Mouse (Mus musculus) cortical plate, adult 2 months (tissue): ENCODE measurements around the gene Ttll9. TPM values are rescaled to one million over a fixed set of nuclear protein-coding genes. Genes with fewer than 3 reads are reported as not detected.

ENCODE experiments used
- H3K27ac ChIP-seq: fragments of 200-500 bp; 2 replicates; pipeline ENCODE4 v1.5.1; 2012; ENCODE audit warnings: low read length, control low read depth, inconsistent platforms; ENCODE audit not compliant: insufficient read depth
- H3K4me1 ChIP-seq: fragments of 200-500 bp; 2 replicates; pipeline ENCODE4 v1.6.1; 2011; ENCODE audit warnings: low read length; ENCODE audit not compliant: control insufficient read depth, insufficient read depth
- H3K4me3 ChIP-seq: fragments of 200-500 bp; 2 replicates; pipeline ENCODE4 v1.5.1; 2011; ENCODE audit warnings: mild to moderate bottlenecking, low read length, control low read depth; ENCODE audit not compliant: insufficient read depth
- CTCF ChIP-seq: fragments of 200-500 bp; IDR thresholded peaks from 2 replicates; pipeline ENCODE4 v1.5.1; 2011; ENCODE audit warnings: mild to moderate bottlenecking, control low read depth, low read length; ENCODE audit not compliant: insufficient read depth; ENCODE audit errors: extremely low read depth
- POLR2A ChIP-seq: fragments of 200-500 bp; IDR thresholded peaks from 2 replicates; pipeline ENCODE4 v1.6.1; 2011; ENCODE audit warnings: mild to moderate bottlenecking, low read length, control low read depth; ENCODE audit not compliant: insufficient read depth; ENCODE audit errors: extremely low read depth
- polyA plus RNA-seq: library from polyadenylated mRNA; depleted of rRNA; stranded (reverse); fragments of >200 nt; gene quantifications from 2 replicates; pipeline ENCODE4 v1.2.3, GENCODE M21; 2012

The Ttll9 gene
- polyA plus RNA-seq, 1 experiment: 1.7 TPM

DNA sequence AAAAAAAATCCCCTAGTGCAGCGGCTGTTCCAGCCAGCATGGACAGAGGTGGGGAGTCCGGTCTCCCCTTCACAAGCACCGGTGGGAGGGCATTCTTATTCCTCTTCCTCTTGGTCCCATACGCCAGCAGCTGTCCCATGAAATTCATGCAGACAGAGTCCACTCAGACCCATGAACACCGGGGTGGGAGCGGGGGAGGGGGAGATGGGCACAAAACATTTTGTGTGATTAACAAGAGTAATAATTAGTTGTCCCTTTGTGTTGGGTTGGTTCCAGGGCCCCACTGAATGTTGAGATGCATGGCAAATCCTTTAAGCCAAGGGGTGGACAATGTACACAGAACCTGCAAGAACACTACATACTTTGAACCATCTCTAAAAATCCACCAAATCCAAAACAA is 21.2 kb upstream of the Ttll9 start:
- Histone ChIP-seq H3K4me1 (no peaks in the 10 kb centered on the region), H3K27ac (no peak overlapping the region), H3K4me3 (no peak overlapping the region)
- TF ChIP-seq CTCF (no peak), POLR2A (no peak)

DNA sequence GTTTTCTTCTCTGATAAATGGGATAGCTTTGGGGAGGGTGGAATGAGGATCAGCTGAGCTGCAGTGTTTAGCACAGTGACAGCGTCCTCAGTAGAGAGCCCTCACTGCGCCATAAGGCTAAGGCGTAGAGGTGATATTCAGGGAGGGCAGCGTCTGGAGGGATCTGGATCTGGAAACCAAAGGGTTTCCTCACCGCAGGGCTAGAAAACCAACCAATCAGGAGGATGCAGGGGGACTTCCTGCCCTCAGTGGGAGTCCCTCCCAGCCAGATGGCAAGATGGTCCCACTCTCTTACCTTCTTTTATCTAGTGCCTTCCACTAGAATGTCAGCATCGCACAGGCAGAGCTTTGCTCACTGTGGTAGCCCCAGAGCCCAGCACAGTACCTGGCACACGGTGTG is 20.5 kb upstream of the Ttll9 start:
- no peak for TF ChIP-seq POLR2A
- no peak for TF ChIP-seq CTCF
- no peak overlapping the region for H3K27ac ChIP-seq
- no peaks in the 10 kb centered on the region for H3K4me1 ChIP-seq
- H3K4me3 ChIP-seq: no peak overlapping the region

DNA sequence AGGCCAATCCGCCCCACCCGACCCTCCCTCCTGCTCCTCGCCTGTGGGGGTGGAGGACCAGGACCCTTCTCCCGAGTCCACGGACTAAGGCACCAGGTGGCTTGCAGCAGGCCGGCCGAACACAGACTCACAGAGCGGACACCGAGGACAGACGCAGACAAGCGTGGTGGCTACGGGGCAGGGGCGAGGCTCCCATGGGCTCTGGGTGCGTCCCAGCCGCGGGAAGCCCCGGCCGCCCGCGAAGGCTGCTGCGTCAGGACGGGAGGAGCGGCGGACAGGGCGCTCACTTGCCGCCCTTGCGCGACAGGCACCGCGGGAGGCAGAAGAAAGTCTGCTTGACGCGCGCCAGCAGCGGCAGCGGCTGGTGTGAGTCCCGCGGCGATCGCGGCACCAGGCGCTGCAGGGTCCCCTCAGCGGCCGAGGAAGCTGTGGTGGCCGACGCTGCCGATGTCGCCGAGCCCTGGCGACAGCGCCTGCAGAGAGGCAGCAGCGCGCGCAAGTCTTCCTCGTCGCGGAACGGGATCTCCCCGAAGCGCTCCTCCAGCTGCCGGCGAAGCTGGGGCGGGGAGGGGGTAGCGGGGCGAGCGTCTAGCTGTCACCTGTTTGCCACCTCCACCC is 19.3 kb upstream of the Ttll9 start:
- no peaks in the 10 kb centered on the region for H3K4me1 ChIP-seq
- H3K4me3 ChIP-seq: peak overlapping the region; percentile 24; the same call in 1 of the 2 replicates
- no peak overlapping the region for H3K27ac ChIP-seq
- TF ChIP-seq POLR2A (no peak), CTCF (no peak)

DNA sequence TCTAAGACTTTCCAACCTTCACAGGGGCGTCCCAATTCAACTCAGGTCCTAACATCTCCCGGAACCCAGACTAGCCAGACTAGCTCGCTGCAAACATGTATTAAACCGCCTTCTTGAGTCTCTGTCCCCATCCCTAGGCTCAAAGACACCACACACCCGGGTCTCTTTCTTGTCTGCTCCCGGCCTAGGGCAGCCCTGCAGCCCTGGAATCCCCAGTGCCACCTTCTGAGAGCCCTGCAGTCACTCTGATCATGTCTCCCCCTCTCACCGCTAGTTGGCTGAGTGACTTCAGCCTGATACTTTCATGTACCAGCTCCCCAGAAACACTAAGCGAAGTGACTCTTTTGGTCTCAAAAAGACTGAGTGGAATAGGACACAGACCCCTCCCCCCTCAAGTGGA is 18.7 kb upstream of the Ttll9 start:
- Histone ChIP-seq H3K4me3 (peak overlapping the region; percentile 24; the same call in 1 of the 2 replicates), H3K27ac (no peak overlapping the region), H3K4me1 (no peaks in the 10 kb centered on the region)
- TF ChIP-seq POLR2A: no peak

DNA sequence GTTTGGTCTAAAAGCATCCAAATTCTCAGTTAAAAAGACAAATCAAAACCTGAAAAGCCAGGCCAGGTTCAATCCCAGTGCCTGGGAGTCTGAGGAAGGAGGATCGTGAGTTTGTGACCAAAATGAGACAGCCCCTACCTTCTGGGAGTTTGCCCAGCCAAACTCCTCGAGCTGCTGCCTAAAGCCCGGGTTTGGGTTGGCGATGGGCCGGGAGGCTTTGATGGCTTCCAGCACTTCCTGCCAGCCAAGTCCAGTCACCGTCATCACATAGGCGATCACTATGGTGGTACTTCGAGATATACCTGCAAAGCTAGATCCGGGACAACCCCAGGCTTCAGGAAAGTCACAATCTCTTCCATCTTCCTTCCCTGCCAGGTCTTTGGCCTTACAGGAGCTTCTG is 18.3 kb upstream of the Ttll9 start:
- no peaks in the 10 kb centered on the region for H3K4me1 ChIP-seq
- H3K4me3 ChIP-seq: no peak overlapping the region
- TF ChIP-seq POLR2A: no peak
- H3K27ac ChIP-seq: no peak overlapping the region

DNA sequence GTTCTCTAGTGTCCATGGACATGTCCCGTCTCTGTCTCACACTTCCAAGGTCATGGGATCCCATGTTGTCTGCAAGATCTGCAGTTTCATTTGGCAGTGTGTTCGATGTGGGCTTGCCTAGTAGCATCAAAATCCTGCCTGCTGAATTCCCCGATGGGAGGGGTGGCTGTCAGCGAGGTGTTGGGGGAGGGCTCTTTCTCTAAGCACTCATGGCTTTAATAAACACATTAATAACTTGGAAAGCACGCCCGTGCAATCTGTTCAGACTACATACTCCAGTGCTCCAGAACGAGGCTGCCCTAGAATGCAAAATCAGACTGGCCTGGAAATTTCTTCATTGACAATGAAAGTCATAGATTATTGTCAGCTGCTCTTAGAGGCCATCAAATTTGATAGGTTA is 15.2 kb upstream of the Ttll9 start:
- Histone ChIP-seq H3K4me1 (no peaks in the 10 kb centered on the region), H3K4me3 (no peak overlapping the region), H3K27ac (no peak overlapping the region)
- no peak for TF ChIP-seq POLR2A
- TF ChIP-seq CTCF: no peak

DNA sequence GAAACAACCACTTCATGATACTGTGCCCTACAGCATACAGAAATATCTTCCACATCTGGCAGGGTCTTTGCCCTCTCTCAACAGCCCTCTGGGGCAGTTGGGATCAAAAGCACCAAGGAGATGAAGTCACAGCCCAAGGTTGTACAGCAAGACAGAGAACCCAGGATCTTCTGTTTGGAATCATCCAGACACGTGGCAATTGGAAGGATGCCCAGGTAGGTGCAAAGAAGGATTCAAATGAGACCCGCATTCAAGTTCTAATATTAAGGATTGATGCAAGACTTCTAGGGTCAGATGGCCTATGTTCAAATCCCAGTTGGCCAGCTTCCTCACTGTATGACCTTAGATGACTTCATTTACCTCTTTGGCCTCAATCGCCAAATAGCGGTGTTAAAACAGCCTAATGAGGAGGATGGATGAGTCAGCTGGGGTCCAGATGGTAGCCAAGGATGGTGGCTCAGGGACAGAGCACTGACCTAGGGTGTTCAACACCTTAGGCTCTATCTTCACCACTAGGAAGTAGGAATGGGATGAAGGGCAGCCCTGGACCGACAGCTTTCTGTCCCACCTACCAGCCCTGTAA is 13.8 kb upstream of the Ttll9 start:
- H3K27ac ChIP-seq: no peak overlapping the region
- no peak overlapping the region for H3K4me3 ChIP-seq
- TF ChIP-seq CTCF (no peak), POLR2A (no peak)
- H3K4me1 ChIP-seq: no peaks in the 10 kb centered on the region

DNA sequence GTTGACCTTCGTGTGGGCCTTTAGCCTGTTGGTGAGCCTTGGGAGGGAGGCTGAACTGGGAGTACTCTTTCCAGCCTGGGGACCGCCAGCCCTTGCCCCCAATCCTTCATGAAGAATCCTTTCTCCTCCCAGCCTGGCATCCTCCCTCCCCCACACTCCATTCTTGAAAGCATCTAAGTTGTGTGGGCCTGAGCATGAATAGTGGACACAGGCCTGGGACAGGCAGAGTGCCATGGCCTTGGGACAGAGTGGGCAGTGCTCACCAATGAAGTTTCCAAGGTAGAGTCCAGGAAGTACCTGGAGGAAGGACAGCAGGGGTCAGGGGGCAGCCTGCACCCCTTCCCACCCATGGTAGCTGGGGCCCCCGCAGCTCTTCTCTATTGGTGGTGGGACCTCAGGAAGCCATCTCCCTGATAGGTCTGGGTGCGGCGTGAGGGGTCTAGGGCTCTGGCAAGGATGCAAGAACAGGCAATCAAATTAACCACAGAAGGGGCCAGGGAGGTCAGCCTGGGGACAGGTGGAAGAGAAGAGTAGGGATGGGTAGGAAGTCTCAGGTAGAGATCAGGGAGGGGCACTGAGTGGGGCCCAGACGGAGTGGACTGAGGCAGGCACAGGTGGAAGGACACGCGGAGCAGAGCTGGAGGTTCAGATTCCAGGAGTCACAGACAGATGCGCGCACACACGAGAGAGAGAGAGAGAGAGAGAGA is 11.8 kb upstream of the Ttll9 start:
- TF ChIP-seq CTCF (no peak), POLR2A (no peak)
- Histone ChIP-seq H3K4me3 (peak overlapping the region; percentile 56), H3K27ac (no peak overlapping the region), H3K4me1 (no peaks in the 10 kb centered on the region)

DNA sequence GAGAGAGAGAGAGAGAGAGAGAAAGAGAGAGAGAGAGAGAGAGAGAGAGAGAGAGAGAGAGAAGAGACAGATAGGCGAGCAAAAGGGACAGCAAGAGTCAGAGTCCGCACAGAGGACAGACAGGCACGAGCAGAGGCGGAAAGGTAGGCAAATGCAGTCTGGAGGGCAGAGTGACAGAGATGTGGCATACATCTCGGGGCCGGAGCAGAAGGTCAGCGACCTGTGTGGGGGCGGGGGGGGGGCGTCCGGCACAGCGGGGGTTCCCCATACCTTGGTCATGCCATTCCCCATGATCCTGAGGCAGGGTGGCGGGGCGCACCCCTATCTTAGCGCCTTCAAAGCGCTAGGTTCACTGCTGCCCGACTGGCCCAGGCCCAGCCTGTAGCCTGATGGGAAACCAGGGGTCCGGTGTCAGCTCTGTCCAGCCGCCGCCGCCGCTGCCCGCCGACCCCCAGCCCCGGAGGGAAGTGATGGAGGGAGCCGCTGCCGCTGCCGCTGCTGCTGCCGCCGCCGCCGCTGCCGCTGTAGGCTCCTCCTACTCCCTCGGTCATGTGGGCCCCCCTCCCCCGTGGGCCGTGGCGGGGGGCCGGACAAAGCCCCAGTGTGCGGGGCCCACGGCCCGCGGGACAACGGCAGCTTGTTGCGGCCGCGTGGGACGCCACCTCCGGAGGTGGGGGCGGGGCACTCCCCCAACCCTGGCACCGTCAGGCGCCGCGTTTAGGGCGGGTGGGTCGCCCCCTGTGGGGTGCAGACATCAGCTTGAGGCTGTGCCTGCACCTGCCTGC is 11.0 kb upstream of the Ttll9 start, which contains the start of gene Dusp15:
Gene Dusp15 (minus strand): TSS at position 634 of the 785 bp plus-strand sequence.
- no peak for TF ChIP-seq CTCF
- 0 out of 2 replicates have a peak, but pooled peaks have one; percentile 36 for TF ChIP-seq POLR2A
- peak within 1 kb of the TSS; percentile 41; the same call in 1 of the 2 replicates for H3K27ac ChIP-seq
- H3K4me3 ChIP-seq: peak within 1 kb of the TSS; percentile 56
- no peaks in the 10 kb centered on the region for H3K4me1 ChIP-seq
